Mouse (Mus musculus) heart, postnatal 10 days (tissue): ENCODE measurements at regions not wholly inside any gene's neighbourhood (a gene's known extent, or its start where the extent isn't known, plus 50 kb on each side); places are given as distances from the start of the nearest gene placed in this dataset.

Experiments used
- DNase-seq, 2 experiments: peaks; one replicate each; pipeline ENCODE4 v3.0.0; 2021
- intact Hi-C: fragments of 180-260 bp; cut with DNase I; formaldehyde crosslinking; loops from one replicate; pipeline ENCODE4 v1.15.1; 2025

GRCm38 (mm10) chr13:93992961-93993360 lies 64.6 kb upstream of the Lhfpl2 start:
- peak in 1 of 2 experiments; percentile 39 for DNase-seq
- intact Hi-C loops: loop anchor here (5.0 kb wide), 1 partner anchor 64 kb away; the partner anchor contains the start of gene Lhfpl2

GRCm38 (mm10) chr13:93995423-93995822 lies 62.2 kb upstream of the Lhfpl2 start:
- intact Hi-C loops: no loop called here
- no peak for DNase-seq

GRCm38 (mm10) chr13:93996535-93997382 lies 60.8 kb upstream of the Lhfpl2 start:
- DNase-seq: peak; percentile 58 to 69
- intact Hi-C loops: no loop called here

GRCm38 (mm10) chr13:93997981-93998380 lies 59.6 kb upstream of the Lhfpl2 start:
- DNase-seq: no peak
- intact Hi-C loops: no loop called here

GRCm38 (mm10) chr13:93998406-93998805 lies 59.2 kb upstream of the Lhfpl2 start:
- intact Hi-C loops: no loop called here
- no peak for DNase-seq

- intact Hi-C loops: no loop called here
- no peak for DNase-seq
Measured at GRCm38 (mm10) chr13:94003816-94004215, 53.8 kb upstream of the Lhfpl2 start.

GRCm38 (mm10) chr13:94004417-94004816 lies 53.2 kb upstream of the Lhfpl2 start:
- intact Hi-C loops: no loop called here
- DNase-seq: no peak

- no peak for DNase-seq
- intact Hi-C loops: no loop called here
Measured at GRCm38 (mm10) chr13:94005880-94006279, 51.7 kb upstream of the Lhfpl2 start.
